Mouse (Mus musculus): ENCODE measurements around the gene Tcf12. TPM values are rescaled to one million over a fixed set of nuclear protein-coding genes. Genes with fewer than 3 reads are reported as not detected.

Tcf12 gene
- 177 to 209 TPM (median 190 TPM) in 4 replicates for total RNA-seq (2023)

DNA sequence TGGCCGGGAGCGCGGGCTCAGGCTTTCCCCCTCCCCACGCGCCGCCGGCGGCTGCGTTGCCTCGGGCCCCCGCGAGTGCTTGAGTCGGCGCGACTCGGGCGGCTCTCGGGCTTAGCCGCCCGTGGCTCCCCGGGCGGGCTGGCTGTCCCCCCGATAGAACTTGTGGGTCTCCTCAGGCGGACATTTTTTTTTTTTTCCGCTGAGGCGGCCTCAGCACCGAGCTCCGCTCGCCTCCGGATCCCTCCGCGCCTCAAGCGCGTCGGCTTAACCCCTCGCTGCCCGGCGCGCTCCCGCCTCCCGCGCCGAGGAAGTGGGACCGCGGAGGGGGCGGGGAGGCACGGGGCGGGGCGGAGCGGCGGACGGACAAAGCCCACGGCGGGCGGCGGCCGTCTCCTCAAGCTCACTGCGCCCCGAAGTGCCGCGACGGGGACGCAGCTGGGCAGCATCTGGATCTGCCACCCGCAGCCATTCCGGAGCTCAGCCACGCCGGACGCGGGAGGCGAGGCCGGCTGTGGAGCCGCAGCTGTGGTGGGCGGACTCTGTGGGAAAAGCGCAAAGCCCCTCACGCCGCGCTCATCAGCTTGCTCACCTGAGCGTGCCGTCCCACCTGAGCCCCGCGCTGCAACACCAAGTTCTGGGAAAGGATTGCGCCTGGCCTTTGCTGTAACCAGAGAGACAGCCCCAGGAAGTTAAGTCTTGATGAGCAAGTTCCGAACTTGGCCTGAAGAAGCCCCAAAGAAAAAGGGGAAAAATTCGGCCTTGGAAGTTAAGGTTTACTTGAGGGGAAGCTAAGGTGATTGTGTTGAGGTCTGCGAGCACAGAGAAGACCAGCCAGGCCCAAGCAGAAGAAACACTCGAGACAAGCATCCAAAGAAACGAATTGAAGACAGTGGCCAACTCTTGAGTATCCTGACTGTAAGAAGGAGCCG lies at the start of gene Tcf12:
Tcf12 (minus strand) TSS at position 250 of the 929 bp plus-strand sequence.

Other genes starting within 250 kb of the Tcf12 start
- 90.3 to 103 TPM (median 95.1 TPM) in 4 replicates for gene Zfp280d, start 163.0 kb upstream of the Tcf12 start, total RNA-seq (2023)